Mouse (Mus musculus) adipocyte (in vitro differentiated cells): ENCODE measurements at regions not wholly inside any gene's neighbourhood (a gene's known extent, or its start where the extent isn't known, plus 50 kb on each side); places are given as distances from the start of the nearest gene placed in this dataset.

Source experiments
- DNase-seq: peaks from one replicate; pipeline ENCODE4 v3.0.0-alpha.2; 2016; ENCODE audit warnings: low spot score

GRCm38 (mm10) chr19:44626261-44626660 lies 63.6 kb downstream of the Hif1an start:
- no peak for DNase-seq

- no peak for DNase-seq
Measured at GRCm38 (mm10) chr19:44629705-44630104, 67.1 kb downstream of the Hif1an start.

GRCm38 (mm10) chr19:44631356-44632007 lies 68.8 kb downstream of the Hif1an start:
- no peak for DNase-seq

GRCm38 (mm10) chr19:44637145-44637719 lies 74.6 kb downstream of the Hif1an start:
- no peak for DNase-seq

- DNase-seq: no peak
Measured at GRCm38 (mm10) chr19:44640021-44640420, 77.4 kb downstream of the Hif1an start.

- no peak for DNase-seq
Measured at GRCm38 (mm10) chr19:44640551-44640950, 77.9 kb downstream of the Hif1an start.

GRCm38 (mm10) chr19:44642294-44642693 lies 79.6 kb downstream of the Hif1an start:
- no peak for DNase-seq

GRCm38 (mm10) chr19:44644376-44644775 lies 81.7 kb downstream of the Hif1an start:
- DNase-seq: no peak

GRCm38 (mm10) chr19:44644929-44645328 lies 82.3 kb downstream of the Hif1an start:
- DNase-seq: no peak

GRCm38 (mm10) chr19:44646548-44646947 lies 83.9 kb downstream of the Hif1an start:
- no peak for DNase-seq

- no peak for DNase-seq
Measured at GRCm38 (mm10) chr19:44649206-44649605, 86.6 kb downstream of the Hif1an start.

- no peak for DNase-seq
Measured at GRCm38 (mm10) chr19:44650841-44651240, 88.2 kb downstream of the Hif1an start.

GRCm38 (mm10) chr19:44651605-44652004 lies 89.0 kb downstream of the Hif1an start:
- DNase-seq: peak; percentile 16

GRCm38 (mm10) chr19:44655719-44656118 lies 93.1 kb downstream of the Hif1an start:
- DNase-seq: peak; percentile 36

- no peak for DNase-seq
Measured at GRCm38 (mm10) chr19:44659316-44659715, 96.5 kb upstream of the Pax2 start.

- DNase-seq: no peak
Measured at GRCm38 (mm10) chr19:44669535-44669958, 86.3 kb upstream of the Pax2 start.

- no peak for DNase-seq
Measured at GRCm38 (mm10) chr19:44674621-44675245, 81.1 kb upstream of the Pax2 start.

- no peak for DNase-seq
Measured at GRCm38 (mm10) chr19:44676555-44677120, 79.2 kb upstream of the Pax2 start.

- DNase-seq: no peak
Measured at GRCm38 (mm10) chr19:44677295-44677694, 78.5 kb upstream of the Pax2 start.

GRCm38 (mm10) chr19:44678686-44679085 lies 77.2 kb upstream of the Pax2 start:
- no peak for DNase-seq

- no peak for DNase-seq
Measured at GRCm38 (mm10) chr19:44681675-44682074, 74.2 kb upstream of the Pax2 start.

- DNase-seq: no peak
Measured at GRCm38 (mm10) chr19:44683191-44683590, 72.7 kb upstream of the Pax2 start.

GRCm38 (mm10) chr19:44684061-44684514 lies 71.8 kb upstream of the Pax2 start:
- no peak for DNase-seq
